Mouse (Mus musculus) hindbrain, embryonic 14.5 days (tissue): ENCODE results near the gene Smdt1. TPM values are rescaled to one million over a fixed set of nuclear protein-coding genes. Genes with fewer than 3 reads are reported as not detected.

Experiments used
- ATAC-seq: fragments of 200-750 bp; cut with Nextera tagmentation; 2 replicates; pipeline ENCODE4 v1.8.0; 2017; ENCODE audit warnings: moderate number of reproducible peaks, mild to moderate bottlenecking, moderate TSS enrichment, moderate library complexity; ENCODE audit not compliant: low FRiP score
- DNase-seq: peaks from one replicate; pipeline ENCODE4 v3.0.0-alpha.2; 2015; ENCODE audit warnings: low spot score
- H3K27ac ChIP-seq: fragments of 300-500 bp; sonication (generic); 2 replicates; pipeline ENCODE4 v1.5.1; 2014; ENCODE audit warnings: mild to moderate bottlenecking, moderate library complexity
- H3K27me3 ChIP-seq: fragments of 300-500 bp; sonication (generic); 2 replicates; pipeline ENCODE4 v1.6.1; 2014; ENCODE audit warnings: mild to moderate bottlenecking, low read length, mixed read lengths; ENCODE audit not compliant: control insufficient read depth, insufficient read depth
- H3K36me3 ChIP-seq: fragments of 300-500 bp; sonication (generic); replicated peaks from 2 replicates; pipeline ENCODE4 v1.6.1; 2014; ENCODE audit not compliant: control insufficient read depth, insufficient read depth
- H3K4me1 ChIP-seq: fragments of 300-500 bp; sonication (generic); replicated peaks from 2 replicates; pipeline ENCODE4 v1.6.1; 2014; ENCODE audit warnings: antibody characterized with exemption, low read length, mixed read lengths; ENCODE audit not compliant: control insufficient read depth, insufficient read depth
- H3K4me2 ChIP-seq: fragments of 300-500 bp; sonication (generic); replicated peaks from 2 replicates; pipeline ENCODE4 v1.6.1; 2014; ENCODE audit warnings: mild to moderate bottlenecking, moderate library complexity
- H3K4me3 ChIP-seq: fragments of 300-500 bp; sonication (generic); replicated peaks from 2 replicates; pipeline ENCODE4 v1.5.1; 2014; ENCODE audit warnings: mild to moderate bottlenecking, low read length
- H3K9ac ChIP-seq: fragments of 300-500 bp; sonication (generic); 2 replicates; pipeline ENCODE4 v1.6.1; 2014
- H3K9me3 ChIP-seq: fragments of 300-500 bp; sonication (generic); 2 replicates; pipeline ENCODE4 v1.6.1; 2016; ENCODE audit warnings: low read length; ENCODE audit not compliant: control insufficient read depth
- WGBS: fragments of 180-500 bp; shearing (Covaris S2); extraction: QIAGEN DNeasy Blood & Tissue Kit; methylation state at CpG from one replicate; pipeline ENCODE4 v1.1.7; 2014; 5-methylcytosine and 5-hydroxymethylcytosine counted together
- polyA plus RNA-seq: library from polyadenylated mRNA; unstranded; fragments of >200 nt; fragmentation: Nextera tagmentation; extraction: Ambion mirVana; gene quantifications from 2 replicates; pipeline ENCODE4 v1.2.1, GENCODE M21; 2014

The Smdt1 gene
- polyA plus RNA-seq, 1 experiment from 2014 or later = 367 TPM

DNA sequence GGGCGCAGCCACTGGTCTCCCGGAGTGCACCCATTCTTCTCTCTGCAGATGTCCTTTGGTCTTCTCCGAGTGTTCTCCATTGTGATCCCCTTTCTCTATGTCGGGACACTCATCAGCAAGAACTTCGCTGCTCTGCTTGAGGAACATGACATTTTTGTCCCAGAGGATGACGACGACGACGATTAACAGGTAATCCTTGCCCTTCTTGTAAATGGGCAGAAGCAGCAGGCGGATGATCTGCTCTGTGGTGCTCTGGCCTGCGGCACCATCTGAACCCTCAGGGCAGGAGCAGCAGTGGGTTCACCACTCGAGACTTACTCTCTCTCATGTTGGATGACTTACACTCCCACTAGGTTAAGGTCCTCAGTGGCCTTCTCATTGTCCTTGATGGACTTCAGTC, 9.1 kb downstream of the Smdt1 start:
- Histone ChIP-seq H3K9me3 (no peaks in the 10 kb centered on the region), H3K36me3 (peaks cover 36% of the 10 kb centered on the region), H3K4me3 (no peak overlapping the region), H3K27ac (no peak overlapping the region), H3K27me3 (no peaks in the 10 kb centered on the region), H3K4me1 (peaks cover 16% of the 10 kb centered on the region), H3K9ac (no peak overlapping the region; the same call in 1 of the 2 replicates), H3K4me2 (no peak overlapping the region)
- ATAC-seq (no peak), DNase-seq (no peak)
- WGBS = 92% methylated on average over 12 of the region's 12 CpGs

GRCm38 (mm10) chr15:82348258-82348998, 9.7 kb downstream of the Smdt1 start:
- no peak for ATAC-seq
- Histone ChIP-seq H3K4me1 (peaks cover 22% of the 10 kb centered on the region), H3K27ac (no peak overlapping the region), H3K36me3 (peaks cover 36% of the 10 kb centered on the region), H3K4me2 (no peak overlapping the region), H3K27me3 (no peaks in the 10 kb centered on the region), H3K9ac (no peak overlapping the region), H3K4me3 (no peak overlapping the region), H3K9me3 (no peaks in the 10 kb centered on the region)
- no peak for DNase-seq
- 89% methylated on average over 8 of the region's 8 CpGs for WGBS

- no peak for ATAC-seq
Observed at GRCm38 (mm10) chr15:82348999-82349341, 10.2 kb downstream of the Smdt1 start.

DNA sequence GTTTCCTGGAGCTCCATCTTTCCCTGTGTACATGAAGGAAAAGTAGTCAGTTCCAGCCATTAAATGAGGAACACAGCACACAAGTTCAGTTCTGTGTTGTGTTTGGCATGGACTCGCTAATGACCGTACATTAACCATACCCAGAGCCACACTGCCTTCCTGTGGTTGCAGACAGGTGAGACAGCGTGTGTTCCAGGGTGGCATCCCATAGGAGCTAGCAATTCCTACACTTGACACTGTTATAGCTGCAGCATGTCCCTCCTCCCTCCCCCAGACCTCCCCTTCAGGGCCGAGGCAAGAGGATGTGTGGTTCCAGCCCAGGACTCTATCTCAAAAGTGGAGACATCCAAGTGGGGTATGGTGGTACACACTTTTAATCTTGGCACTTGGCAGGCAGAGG, 11.6 kb downstream of the Smdt1 start:
- H3K9me3 ChIP-seq = no peaks in the 10 kb centered on the region
- 91% methylated on average over 4 of the region's 4 CpGs for WGBS
- H3K27me3 ChIP-seq = no peaks in the 10 kb centered on the region
- DNase-seq (no peak), ATAC-seq (no peak)
- peaks cover 36% of the 10 kb centered on the region for H3K36me3 ChIP-seq
- H3K4me2 ChIP-seq = no peak overlapping the region
- H3K4me3 ChIP-seq = no peak overlapping the region
- H3K27ac ChIP-seq = no peak overlapping the region
- no peak overlapping the region for H3K9ac ChIP-seq
- peaks cover 30% of the 10 kb centered on the region for H3K4me1 ChIP-seq

More at GRCm38 (mm10) chr15:82348999-82349341, 10.2 kb downstream of the Smdt1 start:
- WGBS = 93% methylated on average over 2 of the region's 2 CpGs
- H3K9me3 ChIP-seq = no peaks in the 10 kb centered on the region
- H3K4me2 ChIP-seq = no peak overlapping the region
- H3K36me3 ChIP-seq = peaks cover 36% of the 10 kb centered on the region
- H3K27ac ChIP-seq = no peak overlapping the region
- no peaks in the 10 kb centered on the region for H3K27me3 ChIP-seq
- H3K9ac ChIP-seq = no peak overlapping the region
- peaks cover 22% of the 10 kb centered on the region for H3K4me1 ChIP-seq
- no peak for DNase-seq
- H3K4me3 ChIP-seq = no peak overlapping the region

- peaks cover 30% of the 10 kb centered on the region for H3K4me1 ChIP-seq
- H3K36me3 ChIP-seq = peaks cover 36% of the 10 kb centered on the region
- DNase-seq (no peak), ATAC-seq (no peak)
- H3K9me3 ChIP-seq = no peaks in the 10 kb centered on the region
- no peak overlapping the region for H3K4me3 ChIP-seq
- 87% methylated on average over 3 of the region's 3 CpGs for WGBS
- H3K27me3 ChIP-seq = no peaks in the 10 kb centered on the region
- H3K9ac ChIP-seq = no peak overlapping the region
- no peak overlapping the region for H3K4me2 ChIP-seq
- no peak overlapping the region for H3K27ac ChIP-seq
Observed at GRCm38 (mm10) chr15:82351480-82351879, 12.7 kb downstream of the Smdt1 start.

GRCm38 (mm10) chr15:82353078-82353744, 14.5 kb downstream of the Smdt1 start:
- no peak for DNase-seq
- H3K4me1 ChIP-seq = peaks cover 18% of the 10 kb centered on the region
- H3K4me3 ChIP-seq = peak overlapping the region; percentile 80
- H3K9me3 ChIP-seq = no peaks in the 10 kb centered on the region
- no peak for ATAC-seq
- no peaks in the 10 kb centered on the region for H3K27me3 ChIP-seq
- WGBS = 34% methylated on average over 14 of the region's 14 CpGs
- peak overlapping the region; percentile 95 for H3K9ac ChIP-seq
- peaks cover 28% of the 10 kb centered on the region for H3K36me3 ChIP-seq
- H3K4me2 ChIP-seq = peak overlapping the region; percentile 68
- peak overlapping the region; percentile 85 for H3K27ac ChIP-seq

GRCm38 (mm10) chr15:82353745-82354113, 15.0 kb downstream of the Smdt1 start:
- Histone ChIP-seq H3K4me3 (peak overlapping the region; percentile 80), H3K4me2 (peak overlapping the region; percentile 68), H3K27ac (peak overlapping the region; percentile 85), H3K9me3 (no peaks in the 10 kb centered on the region), H3K36me3 (peaks cover 23% of the 10 kb centered on the region), H3K9ac (peak overlapping the region; percentile 95), H3K27me3 (no peaks in the 10 kb centered on the region), H3K4me1 (peaks cover 18% of the 10 kb centered on the region)
- DNase-seq (no peak), ATAC-seq (no peak; the same call in 1 of the 2 replicates)
- under 1% methylated on average over 23 of the region's 23 CpGs for WGBS

DNA sequence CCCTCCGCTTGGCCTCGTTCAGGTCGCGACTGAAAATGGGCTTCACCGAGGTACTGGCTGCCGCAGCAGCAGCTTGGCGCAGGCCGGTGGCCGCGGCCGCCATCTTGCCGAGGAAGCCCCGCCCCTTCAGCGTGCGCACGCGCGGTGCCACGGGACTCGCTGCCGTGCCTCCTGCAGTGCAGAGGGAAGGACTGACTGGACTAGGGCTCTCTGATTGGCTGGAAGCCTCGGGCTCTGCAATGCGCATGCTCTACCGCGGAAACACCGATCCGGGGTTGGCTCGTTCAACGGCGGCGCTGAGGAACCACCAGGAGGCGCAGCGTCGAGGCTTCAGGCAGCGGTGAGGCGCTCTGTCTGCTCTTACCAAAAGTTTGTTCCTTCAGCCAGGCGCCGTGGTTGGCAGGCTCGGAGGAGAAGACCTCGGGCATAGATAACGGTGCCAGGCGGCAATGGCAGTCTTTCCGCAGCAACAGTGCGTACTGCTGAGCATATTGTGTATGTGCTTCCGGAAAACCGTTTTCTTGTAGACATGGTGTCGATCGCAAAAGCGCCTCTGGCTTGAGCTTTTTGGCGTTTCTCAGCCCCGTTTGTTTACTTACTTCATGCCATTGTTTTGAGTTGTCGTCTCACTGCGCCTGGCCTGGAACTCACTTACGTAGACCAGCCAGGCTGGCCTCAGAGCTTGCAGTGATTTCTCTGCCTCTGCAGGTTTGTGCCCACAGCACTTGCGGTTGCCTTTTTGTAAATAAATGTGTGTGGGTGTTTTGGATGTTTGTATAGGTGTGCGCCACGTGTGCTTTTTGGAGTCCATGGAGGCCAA, 15.6 kb downstream of the Smdt1 start, which contains the start of gene Ndufa6:
Ndufa6 (minus strand) TSS at position 197 of the 820 bp plus-strand sequence.
- Histone ChIP-seq H3K4me2 (peak within 1 kb of the TSS; percentile 81), H3K9ac (peak within 1 kb of the TSS; percentile 95), H3K4me3 (peak within 1 kb of the TSS; percentile 80), H3K36me3 (peaks cover 17% of the 10 kb centered on the region), H3K27ac (peak within 1 kb of the TSS; percentile 85), H3K4me1 (peaks cover 18% of the 10 kb centered on the region), H3K9me3 (no peaks in the 10 kb centered on the region), H3K27me3 (no peaks in the 10 kb centered on the region)
- 2% methylated on average over 57 of the region's 57 CpGs for WGBS
- DNase-seq (peak; percentile 97), ATAC-seq (peak; percentile 98)
